Mouse (Mus musculus) thymus, adult 2 months (tissue): ENCODE measurements at regions not wholly inside any gene's neighbourhood (a gene's known extent, or its start where the extent isn't known, plus 50 kb on each side); places are given as distances from the start of the nearest gene placed in this dataset.

Experiments used
- CTCF ChIP-seq: fragments of 200-500 bp; IDR thresholded peaks from 2 replicates; pipeline ENCODE4 v1.5.1; 2012; ENCODE audit warnings: mild to moderate bottlenecking, control low read depth, low read length, moderate library complexity, borderline replicate concordance; ENCODE audit not compliant: control insufficient read depth, poor library complexity, insufficient read depth; ENCODE audit errors: extremely low read depth
- POLR2A ChIP-seq: fragments of 200-500 bp; IDR thresholded peaks from 2 replicates; pipeline ENCODE4 v1.6.1; 2012; ENCODE audit warnings: mild to moderate bottlenecking, low read length, control low read depth, moderate library complexity; ENCODE audit not compliant: control insufficient read depth, poor library complexity, insufficient read depth; ENCODE audit errors: extremely low read depth

GRCm38 (mm10) chr8:96128329-96128728 is 240.0 kb upstream of the Got2 start:
- TF ChIP-seq CTCF (no peak), POLR2A (no peak)
